Mouse (Mus musculus): ENCODE data around the gene L2hgdh.
"Not testable (repeated sequence)": the region's sequence is repeated elsewhere in the genome, so short reads cannot be mapped to it uniquely, and the experiment has no call there.

L2hgdh gene

GRCm38 (mm10) chr12:69674176-69674575 lies 50.5 kb downstream of the L2hgdh start:
- no peak for DNase-seq (ENCODE audit: low spot score)

DNA sequence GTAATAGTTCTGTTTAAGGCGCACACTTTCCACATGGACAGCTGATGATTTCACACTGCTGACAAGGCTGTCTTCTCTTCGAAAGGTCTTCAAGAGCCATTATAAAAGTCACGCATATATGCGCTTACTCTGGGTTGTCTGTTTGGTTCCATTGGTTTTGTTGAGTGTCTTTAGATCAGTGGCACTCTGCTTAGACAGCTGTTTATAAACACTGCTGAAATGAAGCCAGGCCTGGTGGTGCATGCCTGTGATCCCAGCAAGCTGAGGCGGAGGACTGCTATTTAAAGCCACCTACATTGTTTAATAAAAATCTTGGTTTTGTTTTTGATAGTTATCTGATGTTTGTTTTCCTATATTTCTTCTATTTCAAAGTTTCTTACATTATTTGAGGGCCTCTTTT lies 58.0 kb downstream of the L2hgdh start:
- no peak for DNase-seq (ENCODE audit: low spot score)

- DNase-seq (ENCODE audit: low spot score) = no peak
Measured at GRCm38 (mm10) chr12:69661658-69662057, 63.0 kb downstream of the L2hgdh start.

DNA sequence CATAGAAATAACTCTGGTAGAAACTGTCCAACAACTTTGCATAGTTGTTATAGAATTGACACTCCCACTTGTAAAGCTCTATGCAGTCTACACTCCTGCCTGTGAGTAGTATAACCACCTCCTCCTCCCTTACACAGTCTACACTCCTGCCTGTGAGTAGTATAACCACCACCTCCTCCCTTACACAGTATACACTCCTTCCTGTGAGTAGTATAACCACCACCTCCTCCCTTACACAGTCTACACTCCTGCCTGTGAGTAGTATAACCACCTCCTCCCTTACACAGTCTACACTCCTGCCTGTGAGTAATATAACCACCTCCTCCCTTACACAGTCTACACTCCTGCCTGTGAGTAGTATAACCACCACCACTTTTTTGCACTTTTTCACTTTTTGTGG lies 70.7 kb downstream of the L2hgdh start:
- DNase-seq (ENCODE audit: low spot score) = not testable (repeated sequence)

GRCm38 (mm10) chr12:69649511-69649910 lies 75.2 kb downstream of the L2hgdh start:
- no peak for DNase-seq (ENCODE audit: low spot score)

GRCm38 (mm10) chr12:69645821-69646616 lies 78.7 kb downstream of the L2hgdh start:
- DNase-seq (ENCODE audit: low spot score) = no peak

DNA sequence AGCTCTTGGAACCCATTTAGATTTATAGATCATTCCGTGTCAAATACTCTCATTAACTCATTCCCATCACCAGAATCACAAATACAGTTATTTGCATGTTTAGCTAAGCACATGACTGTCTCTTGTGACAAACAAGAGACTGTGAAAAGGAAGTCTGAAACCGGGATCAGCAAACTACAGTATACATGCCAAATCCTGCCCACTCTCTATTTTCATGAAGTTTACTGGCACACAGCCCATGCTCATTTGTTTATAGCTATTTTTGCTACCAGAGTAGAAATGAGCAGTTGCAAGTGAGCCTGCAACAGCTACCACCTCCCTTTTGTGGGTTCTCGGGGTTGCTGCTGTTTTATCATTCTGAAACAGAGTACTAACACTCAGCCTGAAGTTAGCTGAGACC lies 79.8 kb downstream of the L2hgdh start:
- peak; percentile 9 for DNase-seq (ENCODE audit: low spot score)

- DNase-seq (ENCODE audit: low spot score) = no peak
Measured at GRCm38 (mm10) chr12:69642877-69643276, 81.8 kb downstream of the L2hgdh start.
